Mouse (Mus musculus): ENCODE results near the gene Ube2n. TPM values are rescaled to one million over a fixed set of nuclear protein-coding genes. Genes with fewer than 3 reads are reported as not detected.

Ube2n gene
- polyA plus RNA-seq, 1 experiment = 26.4 TPM

DNA sequence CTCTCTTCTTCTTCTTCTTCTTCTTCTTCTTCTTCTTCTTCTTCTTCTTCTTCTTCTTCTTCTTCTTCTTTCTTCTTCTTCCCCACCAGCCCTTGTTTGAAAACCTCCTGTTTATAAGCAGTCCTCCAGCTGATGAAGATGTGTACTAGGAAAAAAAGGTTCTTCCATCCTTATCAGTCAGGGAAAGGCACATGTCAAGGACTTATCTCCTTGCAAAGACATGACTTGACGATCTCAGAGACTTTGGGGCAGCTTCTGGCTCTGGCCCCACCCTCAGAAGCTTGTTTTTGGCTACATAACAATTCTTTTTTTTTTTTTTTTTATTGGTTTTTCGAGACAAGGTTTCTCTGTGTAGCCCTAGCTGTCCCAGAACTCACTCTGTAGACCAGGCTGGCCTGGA is 54.5 kb downstream of the Ube2n start:
- H3K4me3 ChIP-seq (ENCODE audit: extremely low read depth, insufficient read depth, insufficient read length) = no peak overlapping the region
- DNase-seq (ENCODE audit: low read depth in 1 of 2, low spot score in 2 of 2) = no peak
- peaks cover 8% of the 10 kb centered on the region; the same call in 1 of the 2 replicates for H3K4me1 ChIP-seq (ENCODE audit: control insufficient read depth, insufficient read depth, insufficient read length)
- H3K27me3 ChIP-seq (ENCODE audit: control insufficient read depth, insufficient read depth, low read length) = no peaks in the 10 kb centered on the region
- TF ChIP-seq POLR2A (IDR thresholded peaks at IDR 0.05; ENCODE audit: low read depth, low read length) (no peak), CTCF (IDR thresholded peaks at IDR 0.05; ENCODE audit: extremely low read depth, insufficient read depth, insufficient read length, insufficient replicate concordance) (no peak)
- H3K36me3 ChIP-seq (ENCODE audit: control insufficient read depth, insufficient read depth, low read length) = no peaks in the 10 kb centered on the region
- WGBS = 59% methylated on average over 2 of the region's 2 CpGs
- H3K27ac ChIP-seq (ENCODE audit: insufficient read depth, low read length) = no peak overlapping the region

GRCm38 (mm10) chr10:95574994-95575393 is 60.0 kb downstream of the Ube2n start:
- Histone ChIP-seq H3K36me3 (ENCODE audit: control insufficient read depth, insufficient read depth, low read length) (no peaks in the 10 kb centered on the region), H3K27me3 (ENCODE audit: control insufficient read depth, insufficient read depth, low read length) (no peaks in the 10 kb centered on the region), H3K4me3 (ENCODE audit: extremely low read depth, insufficient read depth, insufficient read length) (no peak overlapping the region), H3K4me1 (ENCODE audit: control insufficient read depth, insufficient read depth, insufficient read length) (no peaks in the 10 kb centered on the region), H3K27ac (ENCODE audit: insufficient read depth, low read length) (no peak overlapping the region)
- DNase-seq (ENCODE audit: low read depth in 1 of 2, low spot score in 2 of 2) = no peak
- TF ChIP-seq POLR2A (IDR thresholded peaks at IDR 0.05; ENCODE audit: low read depth, low read length) = no peak
- no peak for TF ChIP-seq CTCF (IDR thresholded peaks at IDR 0.05; ENCODE audit: extremely low read depth, insufficient read depth, insufficient read length, insufficient replicate concordance)
- 75% methylated on average over 4 of the region's 4 CpGs for WGBS

GRCm38 (mm10) chr10:95575839-95576380 is 61.0 kb downstream of the Ube2n start:
- 84% methylated on average over 10 of the region's 10 CpGs for WGBS
- TF ChIP-seq CTCF (IDR thresholded peaks at IDR 0.05; ENCODE audit: extremely low read depth, insufficient read depth, insufficient read length, insufficient replicate concordance) = no peak
- TF ChIP-seq POLR2A (IDR thresholded peaks at IDR 0.05; ENCODE audit: low read depth, low read length) = no peak
- H3K27ac ChIP-seq (ENCODE audit: insufficient read depth, low read length) = no peak overlapping the region
- DNase-seq (ENCODE audit: low read depth in 1 of 2, low spot score in 2 of 2) = no peak
- no peaks in the 10 kb centered on the region for H3K4me1 ChIP-seq (ENCODE audit: control insufficient read depth, insufficient read depth, insufficient read length)
- H3K36me3 ChIP-seq (ENCODE audit: control insufficient read depth, insufficient read depth, low read length) = no peaks in the 10 kb centered on the region
- no peaks in the 10 kb centered on the region for H3K27me3 ChIP-seq (ENCODE audit: control insufficient read depth, insufficient read depth, low read length)
- H3K4me3 ChIP-seq (ENCODE audit: extremely low read depth, insufficient read depth, insufficient read length) = no peak overlapping the region

GRCm38 (mm10) chr10:95576876-95577566 is 62.1 kb downstream of the Ube2n start:
- Histone ChIP-seq H3K27me3 (ENCODE audit: control insufficient read depth, insufficient read depth, low read length) (no peaks in the 10 kb centered on the region), H3K4me3 (ENCODE audit: extremely low read depth, insufficient read depth, insufficient read length) (no peak overlapping the region), H3K4me1 (ENCODE audit: control insufficient read depth, insufficient read depth, insufficient read length) (no peaks in the 10 kb centered on the region), H3K27ac (ENCODE audit: insufficient read depth, low read length) (no peak overlapping the region), H3K36me3 (ENCODE audit: control insufficient read depth, insufficient read depth, low read length) (no peaks in the 10 kb centered on the region)
- 67% methylated on average over 14 of the region's 14 CpGs for WGBS
- DNase-seq (ENCODE audit: low read depth in 1 of 2, low spot score in 2 of 2) = no peak
- no peak for TF ChIP-seq POLR2A (IDR thresholded peaks at IDR 0.05; ENCODE audit: low read depth, low read length)

- WGBS = 82% methylated on average over 4 of the region's 4 CpGs
- Histone ChIP-seq H3K27ac (ENCODE audit: insufficient read depth, low read length) (no peak overlapping the region), H3K36me3 (ENCODE audit: control insufficient read depth, insufficient read depth, low read length) (no peaks in the 10 kb centered on the region), H3K4me1 (ENCODE audit: control insufficient read depth, insufficient read depth, insufficient read length) (no peaks in the 10 kb centered on the region), H3K27me3 (ENCODE audit: control insufficient read depth, insufficient read depth, low read length) (no peaks in the 10 kb centered on the region), H3K4me3 (ENCODE audit: extremely low read depth, insufficient read depth, insufficient read length) (no peak overlapping the region)
- no peak for DNase-seq (ENCODE audit: low read depth in 1 of 2, low spot score in 2 of 2)
- TF ChIP-seq CTCF (IDR thresholded peaks at IDR 0.05; ENCODE audit: extremely low read depth, insufficient read depth, insufficient read length, insufficient replicate concordance) (no peak), POLR2A (IDR thresholded peaks at IDR 0.05; ENCODE audit: low read depth, low read length) (no peak)
Measured at GRCm38 (mm10) chr10:95577567-95577950, 62.6 kb downstream of the Ube2n start.

- Histone ChIP-seq H3K36me3 (ENCODE audit: control insufficient read depth, insufficient read depth, low read length) (no peaks in the 10 kb centered on the region), H3K27me3 (ENCODE audit: control insufficient read depth, insufficient read depth, low read length) (no peaks in the 10 kb centered on the region), H3K4me3 (ENCODE audit: extremely low read depth, insufficient read depth, insufficient read length) (no peak overlapping the region), H3K27ac (ENCODE audit: insufficient read depth, low read length) (no peak overlapping the region), H3K4me1 (ENCODE audit: control insufficient read depth, insufficient read depth, insufficient read length) (no peaks in the 10 kb centered on the region)
- 91% methylated on average over 6 of the region's 6 CpGs for WGBS
- DNase-seq (ENCODE audit: low read depth in 1 of 2, low spot score in 2 of 2) = no peak
- TF ChIP-seq POLR2A (IDR thresholded peaks at IDR 0.05; ENCODE audit: low read depth, low read length) (no peak), CTCF (IDR thresholded peaks at IDR 0.05; ENCODE audit: extremely low read depth, insufficient read depth, insufficient read length, insufficient replicate concordance) (no peak)
Measured at GRCm38 (mm10) chr10:95585554-95585953, 70.6 kb downstream of the Ube2n start.

DNA sequence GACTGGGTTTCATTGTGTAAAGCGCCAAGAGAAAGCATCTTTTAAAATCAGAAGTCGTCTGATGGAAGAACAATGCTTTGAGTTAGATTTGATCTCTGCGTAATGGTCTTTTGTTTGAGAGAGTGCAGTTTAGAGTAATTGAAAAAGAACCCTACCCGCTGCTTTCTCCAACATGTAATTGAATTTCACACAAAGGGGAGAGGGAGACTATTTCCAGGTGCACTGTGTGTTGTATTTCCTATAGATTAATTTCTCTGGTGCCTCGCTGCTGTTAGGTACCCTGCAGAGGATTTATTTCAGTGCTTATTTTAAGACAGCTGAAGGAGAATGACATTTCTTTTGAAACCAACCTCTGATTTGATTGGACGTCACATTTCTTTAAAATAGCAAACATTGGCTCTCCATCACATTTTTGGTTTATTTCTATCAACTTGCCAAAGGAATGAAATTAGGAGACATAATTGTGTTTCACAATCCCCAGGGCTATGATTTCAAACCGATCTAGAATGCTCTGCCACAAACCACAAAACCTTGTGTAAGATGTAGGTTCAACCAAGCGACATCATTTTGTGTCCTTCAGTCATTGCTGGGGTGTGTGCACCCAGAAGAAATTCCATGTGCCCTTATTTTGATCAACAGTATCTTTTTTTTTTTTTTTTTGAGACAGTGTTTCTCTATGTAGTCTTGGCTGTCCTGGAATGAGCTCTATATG is 72.7 kb downstream of the Ube2n start:
- Histone ChIP-seq H3K4me1 (ENCODE audit: control insufficient read depth, insufficient read depth, insufficient read length) (no peaks in the 10 kb centered on the region), H3K27me3 (ENCODE audit: control insufficient read depth, insufficient read depth, low read length) (no peaks in the 10 kb centered on the region), H3K27ac (ENCODE audit: insufficient read depth, low read length) (no peak overlapping the region), H3K4me3 (ENCODE audit: extremely low read depth, insufficient read depth, insufficient read length) (no peak overlapping the region), H3K36me3 (ENCODE audit: control insufficient read depth, insufficient read depth, low read length) (no peaks in the 10 kb centered on the region)
- DNase-seq (ENCODE audit: low read depth in 1 of 2, low spot score in 2 of 2) = no peak
- WGBS = 80% methylated on average over 8 of the region's 8 CpGs
- no peak for TF ChIP-seq CTCF (IDR thresholded peaks at IDR 0.05; ENCODE audit: extremely low read depth, insufficient read depth, insufficient read length, insufficient replicate concordance)
